Mouse (Mus musculus) myocyte (in vitro differentiated cells): ENCODE data around the gene Scd4. TPM values are rescaled to one million over a fixed set of nuclear protein-coding genes. Genes with fewer than 3 reads are reported as not detected.
"Not testable (repeated sequence)": the region's sequence is repeated elsewhere in the genome, so short reads cannot be mapped to it uniquely, and the experiment has no call there.

Experiments
- H3K27me3 ChIP-seq: one replicate; pipeline ENCODE4 v1.6.1; 2011; ENCODE audit not compliant: control insufficient read depth, insufficient read depth, insufficient read length
- H3K36me3 ChIP-seq: one replicate; pipeline ENCODE4 v1.6.1; 2011; ENCODE audit not compliant: control insufficient read depth, insufficient read depth
- H3K4me2 ChIP-seq: one replicate; pipeline ENCODE4 v1.6.1; 2011; ENCODE audit warnings: low read depth, control low read depth
- H3K4me3 ChIP-seq: one replicate; pipeline ENCODE4 v1.5.1; 2011; ENCODE audit warnings: mild to moderate bottlenecking, control low read depth, moderate library complexity
- H3K79me2 ChIP-seq: one replicate; pipeline ENCODE4 v1.6.1; 2011; ENCODE audit not compliant: control insufficient read depth, insufficient read depth
- H3ac ChIP-seq: one replicate; pipeline ENCODE4 v1.6.1; 2011; ENCODE audit not compliant: control insufficient read depth, insufficient read length
- CEBPB ChIP-seq: IDR thresholded peaks from 2 replicates; pipeline ENCODE4 v1.6.1; 2011; ENCODE audit warnings: mild to moderate bottlenecking, moderate library complexity; ENCODE audit not compliant: poor library complexity, insufficient read depth, severe bottlenecking
- E2F4 ChIP-seq: IDR thresholded peaks from one replicate; pipeline ENCODE4 v1.6.1; 2011; ENCODE audit warnings: mild to moderate bottlenecking, control low read depth, moderate library complexity; ENCODE audit not compliant: insufficient read depth
- MAX ChIP-seq: IDR thresholded peaks from one replicate; pipeline ENCODE4 v1.6.1; 2011; ENCODE audit warnings: low read depth, mild to moderate bottlenecking, control low read depth
- MYOD1 ChIP-seq, 3 experiments: IDR thresholded peaks; one replicate each; pipeline ENCODE4 v1.6.1; 2011; ENCODE audit warnings: control low read depth in 2 of 3, low read depth in 2 of 3, mild to moderate bottlenecking in 2 of 3, moderate library complexity in 1 of 3; ENCODE audit not compliant: insufficient read length in 2 of 3, control insufficient read depth in 1 of 3
- MYOG ChIP-seq, 3 experiments: IDR thresholded peaks; one replicate each; pipeline ENCODE4 v1.6.1; 2011; ENCODE audit warnings: control low read depth in 2 of 3, low read depth in 2 of 3, mild to moderate bottlenecking in 2 of 3; ENCODE audit not compliant: insufficient read length in 2 of 3, control insufficient read depth in 1 of 3, insufficient read depth in 1 of 3
- POLR2A ChIP-seq: IDR thresholded peaks from one replicate; pipeline ENCODE4 v1.6.1; 2011; ENCODE audit warnings: low read depth, mild to moderate bottlenecking, control low read depth, moderate library complexity; ENCODE audit not compliant: insufficient read length
- POLR2AphosphoS2 ChIP-seq: IDR thresholded peaks from one replicate; pipeline ENCODE4 v1.6.1; 2011; ENCODE audit warnings: low read depth, control low read depth; ENCODE audit not compliant: insufficient read length
- REST ChIP-seq: IDR thresholded peaks from one replicate; pipeline ENCODE4 v1.6.1; 2011; ENCODE audit warnings: mild to moderate bottlenecking, control low read depth, moderate library complexity; ENCODE audit not compliant: insufficient read depth, insufficient read length
- SRF ChIP-seq: IDR thresholded peaks from one replicate; pipeline ENCODE4 v1.6.1; 2011; ENCODE audit warnings: low read depth; ENCODE audit not compliant: control insufficient read depth, insufficient read length
- TCF12 ChIP-seq: IDR thresholded peaks from one replicate; pipeline ENCODE4 v1.6.1; 2011; ENCODE audit warnings: mild to moderate bottlenecking, control low read depth; ENCODE audit not compliant: poor library complexity, insufficient read depth, severe bottlenecking
- TCF3 ChIP-seq: IDR thresholded peaks from one replicate; pipeline ENCODE4 v1.6.1; 2011; ENCODE audit warnings: low read depth, control low read depth; ENCODE audit not compliant: insufficient read length
- USF1 ChIP-seq: IDR thresholded peaks from one replicate; pipeline ENCODE4 v1.6.1; 2011; ENCODE audit warnings: low read depth, mild to moderate bottlenecking, control low read depth, moderate library complexity
- polyA plus RNA-seq: library from polyadenylated mRNA; unstranded; fragments of >200 nt; fragmentation: generic; extraction: Trizol; gene quantifications from one replicate; pipeline ENCODE4 v1.2.1, GENCODE M21; 2012; ENCODE audit warnings: missing spikeins

The Scd4 gene
- polyA plus RNA-seq, 1 experiment, result 0.16 TPM

DNA sequence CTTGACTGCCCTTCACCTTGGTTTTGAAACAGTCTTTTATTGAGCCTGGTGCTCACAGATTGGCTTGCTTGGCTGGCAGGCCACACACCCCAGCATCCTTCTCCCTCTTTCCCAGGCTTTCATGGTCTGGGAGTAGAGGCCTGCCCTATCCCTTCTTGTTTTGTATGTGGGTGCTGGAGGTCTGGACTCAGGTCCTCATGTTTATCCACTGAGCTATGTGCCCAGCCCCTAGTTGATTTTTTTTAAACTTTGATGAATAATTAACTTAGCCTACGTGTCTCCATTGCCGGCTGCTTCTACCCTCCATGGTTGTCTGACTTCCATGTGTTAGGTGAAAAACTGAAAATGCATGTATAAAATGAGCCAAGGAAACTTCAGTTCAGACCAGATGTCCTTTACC is 3.3 kb upstream of the Scd4 start:
- TF ChIP-seq MYOD1 (IDR thresholded peaks at IDR 0.05; ENCODE audit: control insufficient read depth in 1 of 3, insufficient read length in 2 of 3, low read depth in 2 of 3) (no peak), REST (no peak), TCF12 (no peak), USF1 (no peak), SRF (no peak), CEBPB (no peak), MYOG (IDR thresholded peaks at IDR 0.05; ENCODE audit: control insufficient read depth in 1 of 3, insufficient read depth in 1 of 3, insufficient read length in 2 of 3, low read depth in 2 of 3) (no peak), POLR2AphosphoS2 (no peak), MAX (no peak), POLR2A (no peak), E2F4 (no peak), TCF3 (no peak)
- H3ac ChIP-seq, result no peak overlapping the region
- H3K4me2 ChIP-seq, result no peak overlapping the region

DNA sequence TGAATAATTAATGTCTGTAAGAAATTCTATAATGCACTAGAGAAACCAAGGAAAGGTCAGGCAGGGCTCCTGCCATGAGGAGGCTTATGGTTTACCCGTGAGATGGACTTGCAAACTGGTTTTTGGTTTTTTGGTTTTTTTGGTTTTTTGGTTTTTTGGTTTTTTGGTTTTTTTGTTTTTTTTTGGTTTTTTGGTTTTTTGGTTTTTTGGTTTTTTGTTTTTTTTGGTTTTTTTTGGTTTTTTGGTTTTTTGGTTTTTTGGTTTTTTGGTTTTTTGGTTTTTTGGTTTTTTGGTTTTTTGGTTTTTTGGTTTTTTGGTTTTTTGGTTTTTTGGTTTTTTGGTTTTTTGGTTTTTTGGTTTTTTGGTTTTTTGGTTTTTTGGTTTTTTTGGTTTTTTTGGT is 1.8 kb upstream of the Scd4 start:
- H3K4me3 ChIP-seq, H3ac ChIP-seq, H3K27me3 ChIP-seq, H3K4me2 ChIP-seq, H3K79me2 ChIP-seq, H3K36me3 ChIP-seq: not testable (repeated sequence)

More for the DNA sequence above, 3.3 kb upstream of the Scd4 start:
- H3K4me3 ChIP-seq, result no peak overlapping the region
- no peaks in the 10 kb centered on the region for H3K79me2 ChIP-seq
- H3K27me3 ChIP-seq, result no peaks in the 10 kb centered on the region
- H3K36me3 ChIP-seq, result no peaks in the 10 kb centered on the region

DNA sequence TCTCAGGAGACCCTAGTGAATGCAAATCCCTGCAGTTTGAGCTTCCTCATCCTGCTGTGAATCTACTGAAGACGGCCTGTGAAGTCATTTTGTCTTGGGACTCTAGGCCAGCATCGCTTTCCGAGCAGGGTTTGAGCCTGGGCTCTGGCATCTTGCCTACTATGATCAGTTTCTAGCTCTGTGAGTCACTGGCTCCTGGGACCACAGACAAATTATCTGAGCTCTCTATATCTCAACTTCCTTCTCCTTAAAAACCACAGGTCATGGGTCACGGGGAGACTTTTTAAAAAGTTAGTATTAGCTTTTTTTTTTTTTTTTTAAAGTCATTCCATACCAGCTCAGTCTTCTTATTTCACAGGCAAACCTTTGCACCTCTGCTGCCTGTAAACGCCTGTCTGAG is 981 bp upstream of the Scd4 start:
- peak overlapping the region; percentile 81 for H3K4me2 ChIP-seq
- no peak for TF ChIP-seq POLR2AphosphoS2
- TF ChIP-seq USF1, result peak; percentile 60
- TF ChIP-seq REST, result no peak
- H3K79me2 ChIP-seq, result no peaks in the 10 kb centered on the region
- H3ac ChIP-seq, result no peak overlapping the region
- no peak overlapping the region for H3K4me3 ChIP-seq
- no peaks in the 10 kb centered on the region for H3K36me3 ChIP-seq
- no peaks in the 10 kb centered on the region for H3K27me3 ChIP-seq

DNA sequence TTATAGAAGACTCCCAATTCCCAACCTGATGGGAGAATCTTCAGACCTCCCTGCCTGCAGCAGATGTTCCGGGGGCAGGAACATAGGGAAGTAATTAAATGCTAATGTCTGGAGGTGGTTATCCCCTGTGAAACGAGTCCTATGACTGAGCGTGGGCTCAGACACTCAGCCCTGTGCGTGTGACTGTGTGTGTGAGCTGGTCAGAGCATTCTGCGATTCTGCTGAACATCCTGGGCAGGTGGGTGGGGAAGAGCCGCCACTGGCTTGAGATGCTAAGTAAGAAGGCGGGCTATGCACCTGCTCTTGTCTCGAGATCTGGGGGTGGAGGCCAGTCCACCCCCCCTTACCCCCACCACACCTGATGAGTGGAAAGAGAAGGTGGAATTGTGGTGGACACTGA is 566 bp upstream of the Scd4 start:
- TF ChIP-seq MYOG (IDR thresholded peaks at IDR 0.05; ENCODE audit: control insufficient read depth in 1 of 3, insufficient read depth in 1 of 3, insufficient read length in 2 of 3, low read depth in 2 of 3) (no peak), TCF3 (no peak), SRF (no peak), TCF12 (no peak), CEBPB (no peak), MYOD1 (IDR thresholded peaks at IDR 0.05; ENCODE audit: control insufficient read depth in 1 of 3, insufficient read length in 2 of 3, low read depth in 2 of 3) (peak in 1 of 3 experiments; percentile 61), REST (no peak)
- Histone ChIP-seq H3K4me2 (peak overlapping the region; percentile 81), H3K79me2 (no peaks in the 10 kb centered on the region)

DNA sequence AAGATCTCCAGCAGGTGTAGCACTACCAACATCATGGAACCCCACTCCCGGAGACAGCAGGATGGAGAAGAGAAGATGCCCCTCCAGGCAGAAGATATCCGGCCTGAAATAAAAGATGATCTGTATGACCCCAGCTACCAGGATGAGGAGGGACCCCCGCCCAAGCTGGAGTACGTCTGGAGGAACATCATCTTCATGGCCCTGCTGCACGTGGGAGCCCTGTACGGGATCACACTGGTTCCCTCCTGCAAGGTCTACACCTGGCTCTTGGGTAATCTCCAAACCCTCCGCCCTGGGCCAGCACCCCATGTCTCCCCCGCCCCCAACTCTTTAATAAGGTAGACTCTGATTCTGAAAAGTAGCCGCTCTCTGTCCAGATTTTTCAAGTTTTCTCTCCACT is 1.1 kb downstream of the Scd4 start:
- Histone ChIP-seq H3ac (no peak overlapping the region), H3K4me2 (no peak overlapping the region), H3K27me3 (no peaks in the 10 kb centered on the region), H3K79me2 (no peaks in the 10 kb centered on the region), H3K36me3 (no peaks in the 10 kb centered on the region), H3K4me3 (no peak overlapping the region)
- no peak for TF ChIP-seq CEBPB
- no peak for TF ChIP-seq REST
- no peak for TF ChIP-seq TCF3
- no peak for TF ChIP-seq POLR2A
- no peak for TF ChIP-seq USF1
- TF ChIP-seq SRF, result no peak

More for the DNA sequence above, 566 bp upstream of the Scd4 start:
- Histone ChIP-seq H3K4me3 (no peak overlapping the region), H3K27me3 (no peaks in the 10 kb centered on the region), H3ac (no peak overlapping the region), H3K36me3 (no peaks in the 10 kb centered on the region)

DNA sequence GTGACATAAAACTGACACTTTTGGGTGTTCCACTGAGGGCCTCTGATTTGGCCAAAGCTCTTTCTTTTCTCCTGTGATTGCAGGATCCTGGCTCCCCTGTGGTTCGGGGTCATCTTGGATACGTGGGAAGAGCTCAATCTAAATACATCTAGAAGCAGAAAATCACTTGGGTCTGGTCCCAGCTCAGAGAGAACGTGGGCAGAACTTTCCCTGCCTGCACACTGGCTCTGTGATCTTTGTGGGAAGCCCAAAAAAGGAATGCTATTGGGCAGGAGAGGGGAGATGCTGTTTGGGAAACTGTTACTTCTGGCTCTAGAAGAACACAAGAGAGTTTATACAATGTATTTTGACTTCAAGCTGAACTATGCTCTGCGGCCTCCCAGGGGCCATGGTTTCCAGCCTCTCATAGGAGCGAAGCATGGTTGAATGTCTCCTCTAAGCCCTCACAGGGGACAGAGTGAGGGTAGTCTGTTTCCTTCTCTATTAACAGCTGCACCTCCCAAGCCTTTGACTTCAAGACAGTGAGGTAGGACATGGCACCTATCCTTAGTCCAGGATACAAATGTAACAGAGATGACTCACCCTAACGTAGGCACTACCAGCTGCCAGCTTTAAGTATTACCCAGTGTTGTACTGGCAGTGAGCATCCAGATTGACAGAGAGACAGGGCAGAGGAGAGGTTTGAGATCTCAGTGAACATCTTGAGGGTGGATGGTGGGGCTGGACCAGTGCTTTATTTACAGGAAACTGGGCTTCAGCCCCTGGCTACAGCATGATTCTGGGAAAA is 3.2 kb downstream of the Scd4 start:
- no peaks in the 10 kb centered on the region for H3K36me3 ChIP-seq
- TF ChIP-seq MYOD1 (IDR thresholded peaks at IDR 0.05; ENCODE audit: control insufficient read depth in 1 of 3, insufficient read length in 2 of 3, low read depth in 2 of 3) (peak in 1 of 3 experiments; percentile 40), MAX (no peak)
- H3K27me3 ChIP-seq, result no peaks in the 10 kb centered on the region
- H3K4me2 ChIP-seq, result no peak overlapping the region
- no peak overlapping the region for H3K4me3 ChIP-seq
- no peak overlapping the region for H3ac ChIP-seq
- H3K79me2 ChIP-seq, result no peaks in the 10 kb centered on the region
